Mouse (Mus musculus): ENCODE results near the gene Zfp53. TPM values are rescaled to one million over a fixed set of nuclear protein-coding genes. Genes with fewer than 3 reads are reported as not detected.

Gene Zfp53
- total RNA-seq (2014; fragmentation: Nextera tagmentation) (15.1 and 15.3 TPM in 2 replicates), total RNA-seq (2017) (8.5 and 8.7 TPM in 2 replicates), polyA plus RNA-seq (2012) (2.6 and 2.9 TPM in 2 replicates)

DNA sequence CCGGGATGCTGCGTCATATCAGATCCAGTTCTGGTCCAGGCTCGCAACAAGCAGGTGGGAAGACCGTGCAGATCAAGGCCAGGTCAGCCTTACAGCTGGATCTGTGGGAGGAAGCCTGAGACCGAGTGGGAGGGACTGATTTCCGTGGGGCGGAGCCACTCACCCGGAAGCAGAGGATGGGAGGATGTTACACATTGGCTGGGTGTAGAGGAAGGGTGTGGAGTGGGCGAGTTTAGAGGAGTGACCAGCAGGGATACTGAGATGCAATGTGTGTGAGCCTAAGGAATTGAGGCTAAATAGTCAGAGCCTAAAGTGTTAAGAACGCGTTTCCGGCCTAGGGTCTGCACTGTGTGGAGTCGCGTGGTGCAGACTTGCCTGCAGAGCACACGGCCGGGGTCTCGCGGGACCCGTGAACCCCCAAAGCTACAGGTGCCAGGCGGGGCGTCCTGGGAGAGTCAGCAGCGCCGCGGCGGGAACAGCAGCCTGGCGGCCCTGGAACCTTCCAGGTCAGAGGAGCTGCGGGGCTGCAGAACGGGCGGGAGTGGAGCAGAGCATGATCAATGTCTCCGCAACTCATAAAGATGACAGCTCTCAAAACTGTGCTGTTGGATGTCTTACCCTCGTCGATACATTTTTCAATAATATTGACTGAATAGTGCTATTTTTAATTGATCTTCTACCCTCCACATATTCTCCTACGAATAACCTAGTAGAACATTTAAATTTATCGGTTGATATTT lies at the start of gene Zfp53:
Gene Zfp53 (plus strand): TSS at position 239 of the 740 bp plus-strand sequence.
- H3K36me3 ChIP-seq (replicated peaks): peaks cover 7% of the 10 kb centered on the region
- DNase-seq (ENCODE audit: low spot score): peak; percentile 83
- peak; percentile 100 for ATAC-seq (ENCODE audit: extremely low read depth, insufficient number of reproducible peaks, low FRiP score, poor library complexity, severe bottlenecking)
- H3K27me3 ChIP-seq (ENCODE audit: insufficient read depth, low read length): no peaks in the 10 kb centered on the region
- no peak for TF ChIP-seq POLR2AphosphoS5 (IDR thresholded peaks at IDR 0.05; ENCODE audit: insufficient replicate concordance, low read depth, low read length)
- TF ChIP-seq TAL1 (conservative IDR thresholded peaks at IDR 0.05; ENCODE audit: low read depth, low read length): no peak
- TF ChIP-seq GATA2 (IDR thresholded peaks at IDR 0.05; ENCODE audit: borderline replicate concordance, low read depth, low read length): no peak
- no peak for TF ChIP-seq GATA1 (IDR thresholded peaks at IDR 0.05; ENCODE audit: borderline replicate concordance, low read length)
- no peak for TF ChIP-seq CTCF (IDR thresholded peaks at IDR 0.05; ENCODE audit: low read depth, low read length)
- H3K4me1 ChIP-seq (ENCODE audit: insufficient read depth, low read depth, low read length): peaks cover 19% of the 10 kb centered on the region
- H3K4me3 ChIP-seq (ENCODE audit: low read depth, low read length): peak within 1 kb of the TSS; percentile 84
- no peaks in the 10 kb centered on the region for H3K9me3 ChIP-seq (replicated peaks)

GRCm38 (mm10) chr17:21449669-21450068 lies 39.1 kb upstream of the Zfp53 start:
- DNase-seq (ENCODE audit: low spot score): peak; percentile 44
- peaks cover 11% of the 10 kb centered on the region for H3K27me3 ChIP-seq (ENCODE audit: insufficient read depth, low read length)
- H3K9me3 ChIP-seq (replicated peaks): no peaks in the 10 kb centered on the region
- ATAC-seq (ENCODE audit: extremely low read depth, insufficient number of reproducible peaks, low FRiP score, poor library complexity, severe bottlenecking): no peak
- peaks cover 17% of the 10 kb centered on the region for H3K36me3 ChIP-seq (replicated peaks)
- H3K4me3 ChIP-seq (ENCODE audit: low read depth, low read length): peak overlapping the region; percentile 82
- H3K4me1 ChIP-seq (ENCODE audit: insufficient read depth, low read depth, low read length): peaks cover 12% of the 10 kb centered on the region
- TF ChIP-seq CTCF (IDR thresholded peaks at IDR 0.05; ENCODE audit: low read depth, low read length) (peak; percentile 52), TAL1 (conservative IDR thresholded peaks at IDR 0.05; ENCODE audit: low read depth, low read length) (no peak)

- peak; percentile 99 for ATAC-seq (ENCODE audit: extremely low read depth, insufficient number of reproducible peaks, low FRiP score, poor library complexity, severe bottlenecking)
- H3K27me3 ChIP-seq (ENCODE audit: insufficient read depth, low read length): peaks cover 9% of the 10 kb centered on the region
- H3K9me3 ChIP-seq (replicated peaks): no peaks in the 10 kb centered on the region
- peak within 1 kb of the TSS; percentile 82 for H3K4me3 ChIP-seq (ENCODE audit: low read depth, low read length)
- TF ChIP-seq POLR2AphosphoS5 (IDR thresholded peaks at IDR 0.05; ENCODE audit: insufficient replicate concordance, low read depth, low read length) (no peak), TAL1 (conservative IDR thresholded peaks at IDR 0.05; ENCODE audit: low read depth, low read length) (no peak), GATA1 (IDR thresholded peaks at IDR 0.05; ENCODE audit: borderline replicate concordance, low read length) (no peak), GATA2 (IDR thresholded peaks at IDR 0.05; ENCODE audit: borderline replicate concordance, low read depth, low read length) (no peak), CTCF (IDR thresholded peaks at IDR 0.05; ENCODE audit: low read depth, low read length) (no peak)
- H3K4me1 ChIP-seq (ENCODE audit: insufficient read depth, low read depth, low read length): peaks cover 12% of the 10 kb centered on the region
- DNase-seq (ENCODE audit: low spot score): peak; percentile 84
- peaks cover 18% of the 10 kb centered on the region for H3K36me3 ChIP-seq (replicated peaks)
Measured at GRCm38 (mm10) chr17:21450138-21450704, 38.6 kb upstream of the Zfp53 start, which contains the start of gene Zfp51. Gene Zfp51, plus strand, starts transcription at chr17:21450374.

GRCm38 (mm10) chr17:21463550-21463949 lies 25.2 kb upstream of the Zfp53 start:
- H3K36me3 ChIP-seq (replicated peaks): peaks cover 43% of the 10 kb centered on the region
- DNase-seq (ENCODE audit: low spot score) (no peak), ATAC-seq (ENCODE audit: extremely low read depth, insufficient number of reproducible peaks, low FRiP score, poor library complexity, severe bottlenecking) (no peak)
- no peak overlapping the region for H3K4me3 ChIP-seq (ENCODE audit: low read depth, low read length)
- no peak for TF ChIP-seq GATA1 (IDR thresholded peaks at IDR 0.05; ENCODE audit: borderline replicate concordance, low read length)
- no peak for TF ChIP-seq TAL1 (conservative IDR thresholded peaks at IDR 0.05; ENCODE audit: low read depth, low read length)
- no peak for TF ChIP-seq GATA2 (IDR thresholded peaks at IDR 0.05; ENCODE audit: borderline replicate concordance, low read depth, low read length)
- TF ChIP-seq CTCF (IDR thresholded peaks at IDR 0.05; ENCODE audit: low read depth, low read length): no peak
- no peak for TF ChIP-seq POLR2AphosphoS5 (IDR thresholded peaks at IDR 0.05; ENCODE audit: insufficient replicate concordance, low read depth, low read length)
- no peaks in the 10 kb centered on the region for H3K27me3 ChIP-seq (ENCODE audit: insufficient read depth, low read length)
- H3K9me3 ChIP-seq (replicated peaks): no peaks in the 10 kb centered on the region
- no peaks in the 10 kb centered on the region for H3K4me1 ChIP-seq (ENCODE audit: insufficient read depth, low read depth, low read length)

DNA sequence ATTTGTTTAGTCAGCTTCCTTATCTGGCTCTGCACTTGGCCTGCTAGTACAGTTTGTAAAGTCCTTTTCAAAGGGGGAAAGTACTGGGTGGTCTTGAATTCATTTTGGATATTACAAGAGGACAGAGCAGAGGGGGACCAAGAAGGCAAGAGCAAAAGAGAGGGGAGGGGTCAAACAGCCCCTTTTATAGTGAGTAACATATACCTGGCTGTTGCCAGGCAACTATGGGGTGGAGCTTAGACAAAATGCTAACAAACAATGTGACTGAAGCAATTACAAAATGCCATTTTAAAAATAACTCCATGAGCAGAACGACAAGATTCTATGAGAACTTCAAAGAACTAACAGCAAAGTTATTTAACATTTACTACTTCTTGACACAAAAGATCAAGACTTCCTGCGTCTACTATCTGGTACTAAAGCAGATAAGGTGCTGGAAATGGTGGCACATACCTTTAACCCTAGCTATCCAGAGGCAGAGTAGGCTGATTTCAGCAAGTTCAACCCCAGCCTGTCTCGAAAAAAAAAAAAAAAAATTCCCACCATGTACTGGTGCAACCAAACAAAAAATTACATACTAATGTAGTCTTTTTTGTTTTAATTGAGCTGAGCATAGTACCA lies 16.7 kb upstream of the Zfp53 start:
- H3K27me3 ChIP-seq (ENCODE audit: insufficient read depth, low read length): no peaks in the 10 kb centered on the region
- H3K36me3 ChIP-seq (replicated peaks): no peaks in the 10 kb centered on the region
- TF ChIP-seq TAL1 (conservative IDR thresholded peaks at IDR 0.05; ENCODE audit: low read depth, low read length): no peak
- TF ChIP-seq POLR2AphosphoS5 (IDR thresholded peaks at IDR 0.05; ENCODE audit: insufficient replicate concordance, low read depth, low read length): no peak
- no peak for TF ChIP-seq CTCF (IDR thresholded peaks at IDR 0.05; ENCODE audit: low read depth, low read length)
- TF ChIP-seq GATA2 (IDR thresholded peaks at IDR 0.05; ENCODE audit: borderline replicate concordance, low read depth, low read length): no peak
- no peak for TF ChIP-seq GATA1 (IDR thresholded peaks at IDR 0.05; ENCODE audit: borderline replicate concordance, low read length)
- H3K4me1 ChIP-seq (ENCODE audit: insufficient read depth, low read depth, low read length): peaks cover 29% of the 10 kb centered on the region
- no peak for DNase-seq (ENCODE audit: low spot score)
- no peak for ATAC-seq (ENCODE audit: extremely low read depth, insufficient number of reproducible peaks, low FRiP score, poor library complexity, severe bottlenecking)
- no peaks in the 10 kb centered on the region for H3K9me3 ChIP-seq (replicated peaks)
- H3K4me3 ChIP-seq (ENCODE audit: low read depth, low read length): no peak overlapping the region

- DNase-seq (ENCODE audit: low spot score) (no peak), ATAC-seq (ENCODE audit: extremely low read depth, insufficient number of reproducible peaks, low FRiP score, poor library complexity, severe bottlenecking) (peak; percentile 45)
- Histone ChIP-seq H3K9me3 (replicated peaks) (no peaks in the 10 kb centered on the region), H3K27me3 (ENCODE audit: insufficient read depth, low read length) (no peaks in the 10 kb centered on the region), H3K4me1 (ENCODE audit: insufficient read depth, low read depth, low read length) (peaks cover 29% of the 10 kb centered on the region), H3K36me3 (replicated peaks) (no peaks in the 10 kb centered on the region), H3K4me3 (ENCODE audit: low read depth, low read length) (no peak overlapping the region)
- TF ChIP-seq GATA1 (IDR thresholded peaks at IDR 0.05; ENCODE audit: borderline replicate concordance, low read length) (no peak), CTCF (IDR thresholded peaks at IDR 0.05; ENCODE audit: low read depth, low read length) (no peak), POLR2AphosphoS5 (IDR thresholded peaks at IDR 0.05; ENCODE audit: insufficient replicate concordance, low read depth, low read length) (no peak), GATA2 (IDR thresholded peaks at IDR 0.05; ENCODE audit: borderline replicate concordance, low read depth, low read length) (no peak), TAL1 (conservative IDR thresholded peaks at IDR 0.05; ENCODE audit: low read depth, low read length) (no peak)
Measured at GRCm38 (mm10) chr17:21472653-21473307, 16.0 kb upstream of the Zfp53 start.
